Mouse (Mus musculus) CD4-positive helper T cell, adult 2 months (primary cell): Measurements from ENCODE around the gene Tspan12.
A peak's percentile ranks its signal among the peaks of the same experiment; 100 is the strongest.
"Not testable (repeated sequence)": the region's sequence is repeated elsewhere in the genome, so short reads cannot be mapped to it uniquely, and the experiment has no call there.

Experiments
- DNase-seq: peaks from one replicate; pipeline ENCODE4 v3.0.0-alpha.2; 2012; ENCODE audit warnings: low read depth, missing footprints, low spot score

The Tspan12 gene

GRCm38 (mm10) chr6:21828437-21828836, 23.9 kb downstream of the Tspan12 start:
- DNase-seq: no peak

- no peak for DNase-seq
Observed at GRCm38 (mm10) chr6:21828001-21828400, 24.3 kb downstream of the Tspan12 start.

- no peak for DNase-seq
Observed at GRCm38 (mm10) chr6:21823694-21824093, 28.6 kb downstream of the Tspan12 start.

DNA sequence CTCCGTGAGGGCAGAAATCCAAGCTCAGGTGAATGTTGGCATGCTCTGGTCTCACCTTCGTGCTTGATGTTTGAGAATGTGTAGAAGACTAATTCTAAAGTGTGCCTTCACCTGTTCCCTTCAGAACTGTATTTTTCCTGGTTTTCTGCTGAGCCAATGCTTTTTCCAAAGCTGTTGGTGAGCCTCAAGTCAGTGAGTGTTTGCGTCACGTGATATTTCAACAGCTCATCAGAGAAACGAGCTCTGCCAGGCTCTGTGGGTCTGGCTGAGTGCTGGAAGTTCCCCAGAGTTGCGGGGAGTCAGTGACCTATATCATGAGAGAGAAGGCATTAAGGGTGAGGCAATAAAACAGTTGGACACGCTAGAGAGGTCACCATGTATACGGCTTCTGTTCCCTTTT, 29.0 kb downstream of the Tspan12 start:
- DNase-seq: no peak

- DNase-seq: no peak
Observed at GRCm38 (mm10) chr6:21822721-21823134, 29.6 kb downstream of the Tspan12 start.

DNA sequence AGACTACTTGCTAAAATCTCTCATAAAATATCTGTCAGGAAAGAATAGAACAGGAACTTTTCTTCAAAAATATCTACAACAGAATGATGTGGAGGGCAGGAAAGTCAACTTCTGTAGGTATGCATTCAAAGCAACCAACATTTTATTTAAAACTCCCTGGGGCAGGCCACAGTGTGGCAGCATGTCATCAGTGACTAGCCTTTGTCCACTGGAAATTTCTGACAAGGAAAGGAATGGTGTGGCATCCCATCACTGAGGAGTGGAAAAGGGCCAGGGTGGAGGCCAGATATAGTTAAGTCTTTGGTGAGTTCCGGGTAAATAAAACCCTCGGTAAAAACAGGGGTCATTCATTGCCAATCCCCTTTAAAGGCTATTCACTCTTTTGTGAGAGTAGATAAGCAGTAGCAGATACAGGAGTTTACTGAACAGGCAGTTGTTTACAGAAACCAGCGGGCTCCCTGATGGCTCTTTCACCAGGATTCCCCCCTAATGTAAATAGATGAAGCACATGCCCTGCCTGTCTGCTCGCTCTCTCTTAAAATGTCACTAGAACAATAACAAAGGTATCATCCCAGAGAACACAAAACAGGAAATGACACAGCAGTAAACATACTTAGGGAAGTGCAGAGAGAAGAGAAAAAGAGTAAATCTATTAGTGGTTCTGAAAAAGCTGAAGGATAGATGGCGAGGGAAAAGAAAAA, 34.1 kb downstream of the Tspan12 start:
- DNase-seq: no peak

DNA sequence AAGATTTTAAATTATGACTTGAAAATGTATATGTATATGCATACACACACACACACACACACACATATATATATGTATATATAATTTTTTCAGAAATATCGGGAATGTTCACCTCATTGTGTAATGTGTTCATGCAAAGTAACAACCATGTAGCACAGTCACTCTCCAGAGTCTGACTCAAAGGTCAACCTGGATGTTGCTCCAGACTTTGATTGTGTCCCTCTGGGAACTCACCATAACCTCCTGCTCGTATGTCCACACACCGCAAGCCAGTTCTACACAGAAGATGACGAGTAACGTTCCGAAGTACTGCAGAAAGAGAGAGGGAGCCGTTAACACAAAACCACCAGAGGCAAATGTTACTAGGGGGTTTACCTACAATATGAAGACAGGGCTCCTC, 46.3 kb downstream of the Tspan12 start:
- no peak for DNase-seq

DNA sequence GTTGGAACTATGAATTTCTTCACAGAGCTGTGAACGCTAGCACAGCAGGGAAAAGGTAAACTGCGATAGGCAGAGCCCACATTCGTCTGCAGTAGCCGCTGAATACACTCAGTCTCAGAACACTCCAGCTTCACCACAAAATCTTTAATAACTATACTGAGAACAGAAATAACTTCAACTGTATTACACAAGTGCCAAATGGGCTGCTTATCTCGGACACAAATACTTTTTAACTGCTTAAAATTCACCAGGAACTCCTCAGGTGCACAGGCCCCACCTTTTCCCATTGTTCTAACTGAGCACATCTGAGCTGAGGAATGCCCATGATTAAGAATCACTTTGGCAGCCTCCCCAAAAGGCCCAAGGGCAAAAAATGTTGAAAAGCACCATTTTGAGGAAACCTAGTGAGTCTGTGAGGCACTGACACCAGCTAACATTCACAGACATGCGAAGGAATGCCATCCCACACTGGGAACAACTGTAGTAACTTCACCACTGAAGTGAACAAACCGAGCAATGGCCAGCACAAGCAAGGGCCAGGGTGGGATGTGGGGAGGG, 47.2 kb downstream of the Tspan12 start:
- no peak for DNase-seq

GRCm38 (mm10) chr6:21803483-21804340, 48.6 kb downstream of the Tspan12 start:
- DNase-seq: no peak

- DNase-seq: no peak
Observed at GRCm38 (mm10) chr6:21798581-21798980, 53.7 kb downstream of the Tspan12 start.

- DNase-seq: no peak
Observed at GRCm38 (mm10) chr6:21797087-21797486, 55.2 kb downstream of the Tspan12 start.

DNA sequence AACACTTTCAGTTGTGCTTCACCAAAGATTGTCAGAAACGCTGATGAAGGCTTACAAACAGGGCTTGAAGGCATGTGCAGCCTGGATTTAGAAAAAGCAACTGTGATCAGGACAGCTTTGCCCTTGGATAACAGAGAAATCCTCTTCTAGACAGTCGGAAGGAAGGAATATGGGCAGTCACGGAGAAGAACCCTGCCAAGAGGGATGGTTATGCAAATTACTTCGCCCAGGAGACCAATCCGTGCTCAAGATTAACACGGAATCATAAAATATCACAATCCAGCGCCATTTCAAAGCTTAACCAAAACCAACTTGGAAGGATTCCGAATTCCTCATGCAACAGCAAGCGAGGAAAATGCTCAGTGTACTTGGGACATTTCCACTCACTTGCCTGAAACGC, 55.9 kb downstream of the Tspan12 start:
- DNase-seq: no peak

- DNase-seq: no peak
Observed at GRCm38 (mm10) chr6:21795410-21795809, 56.9 kb downstream of the Tspan12 start.

DNA sequence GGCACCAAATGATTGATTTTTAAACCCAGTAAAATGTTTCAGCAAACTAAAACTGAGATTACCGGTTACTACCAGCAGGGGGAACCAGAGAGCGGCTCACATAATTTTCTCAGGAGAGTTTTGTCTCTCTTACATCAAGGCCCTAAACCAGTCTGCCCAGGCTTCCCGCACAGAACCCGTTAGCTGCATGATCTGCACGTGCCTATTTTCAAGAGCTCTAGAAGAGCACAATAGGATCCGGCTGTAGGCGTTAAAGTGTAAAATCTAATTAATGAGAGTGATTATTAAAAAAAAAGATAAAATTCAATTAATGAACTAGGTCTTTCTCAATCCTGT, 57.3 kb downstream of the Tspan12 start:
- peak; percentile 4 for DNase-seq

DNA sequence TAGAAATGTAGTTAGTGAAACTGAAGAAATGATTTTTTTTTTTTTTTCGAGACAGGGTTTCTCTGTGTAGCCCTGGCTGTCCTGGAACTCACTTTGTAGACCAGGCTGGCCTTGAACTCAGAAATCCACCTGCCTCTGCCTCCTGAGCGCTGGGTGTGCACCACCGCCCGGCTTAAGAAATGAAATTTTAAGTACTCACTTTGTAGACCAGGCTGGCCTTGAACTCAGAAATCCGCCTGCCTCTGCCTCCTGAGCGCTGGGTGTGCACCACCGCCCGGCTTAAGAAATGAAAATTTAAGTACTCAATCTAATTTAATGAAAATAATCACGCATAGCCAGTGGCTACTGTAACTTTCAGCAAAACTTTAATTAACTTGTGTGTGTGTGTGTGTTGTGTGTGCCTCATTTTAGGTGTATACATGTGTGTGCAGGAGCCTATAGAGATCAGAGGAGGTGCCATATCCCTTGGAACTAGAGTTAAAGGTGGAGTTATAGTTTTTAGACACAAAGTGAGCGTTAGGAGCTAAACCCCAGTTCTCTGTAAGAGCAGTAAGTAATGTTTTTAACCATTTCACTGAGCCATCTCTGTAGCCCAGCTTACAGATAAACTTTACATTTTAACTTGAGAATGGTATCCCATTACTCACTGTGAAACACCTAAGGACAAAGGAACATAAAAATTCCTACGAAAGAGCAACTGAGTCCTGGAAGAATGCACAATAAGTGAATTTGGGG, 57.8 kb downstream of the Tspan12 start:
- DNase-seq: no peak

DNA sequence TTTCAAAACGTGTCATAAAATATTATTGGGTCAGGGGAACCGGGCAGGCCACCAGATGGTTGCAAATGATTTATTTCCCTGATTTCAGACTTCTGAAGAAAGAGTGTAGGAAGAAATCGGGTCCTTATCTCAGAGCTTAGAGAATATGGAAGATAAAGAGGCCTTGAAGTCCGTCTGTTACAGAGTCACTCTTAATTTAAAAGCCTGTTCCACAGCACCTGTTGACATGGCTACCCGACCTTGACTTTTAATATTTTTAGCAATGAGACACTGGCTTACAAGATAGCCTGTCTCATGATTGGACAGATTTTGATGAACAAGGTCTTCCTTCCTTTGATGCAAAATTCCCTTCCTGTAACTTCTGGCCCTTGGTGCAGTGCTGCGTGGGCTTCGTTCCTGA, 61.0 kb downstream of the Tspan12 start:
- DNase-seq: no peak

GRCm38 (mm10) chr6:21790550-21791086, 61.7 kb downstream of the Tspan12 start:
- no peak for DNase-seq

- DNase-seq: no peak
Observed at GRCm38 (mm10) chr6:21790036-21790435, 62.3 kb downstream of the Tspan12 start.

DNA sequence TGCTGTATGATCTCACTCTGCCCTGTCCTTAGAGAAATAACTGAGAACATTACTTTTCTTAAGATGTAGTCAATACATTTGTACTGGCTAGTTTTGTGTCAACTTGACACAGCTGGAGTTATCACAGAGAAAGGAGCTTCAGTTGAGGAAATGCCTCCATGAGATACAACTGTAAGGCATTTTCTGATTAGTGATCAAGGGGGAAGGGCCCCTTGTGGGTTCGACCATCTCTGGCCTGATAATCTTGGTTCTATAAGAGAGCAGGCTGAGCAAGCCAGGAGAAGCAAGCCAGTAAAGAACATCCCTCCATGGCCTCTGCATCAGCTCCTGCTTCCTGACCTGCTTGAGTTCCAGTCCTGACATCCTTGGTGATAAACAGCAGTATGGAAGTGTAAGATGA, 62.7 kb downstream of the Tspan12 start:
- DNase-seq: not testable (repeated sequence)

DNA sequence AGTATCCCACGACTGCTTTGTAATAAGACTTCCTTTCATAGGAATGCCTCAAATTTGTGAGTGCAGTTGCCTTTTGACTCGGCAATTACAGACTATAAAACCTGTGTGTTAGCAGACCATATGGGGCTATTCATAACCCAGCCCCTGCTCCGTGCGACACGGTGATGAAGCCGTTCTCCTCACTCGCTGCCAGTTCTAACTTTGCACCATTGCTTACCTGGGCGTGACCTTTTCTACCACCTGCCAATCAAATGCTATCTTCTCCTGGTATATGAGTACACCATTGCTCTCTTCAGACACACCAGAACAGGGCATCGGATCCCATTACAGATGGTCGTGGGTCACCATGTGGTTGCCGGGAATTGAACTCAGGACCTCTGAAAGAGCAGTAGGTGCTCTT, 64.6 kb downstream of the Tspan12 start:
- DNase-seq: no peak

- no peak for DNase-seq
Observed at GRCm38 (mm10) chr6:21787274-21787673, 65.0 kb downstream of the Tspan12 start.
